Mouse (Mus musculus) CD4-positive, CD25-positive, alpha-beta regulatory T cell, adult 2 months (primary cell): ENCODE results near the gene Bdh1.
A peak's percentile ranks its signal among the peaks of the same experiment; 100 is the strongest.

Experiments used
- DNase-seq: peaks from one replicate; pipeline ENCODE4 v3.0.0-alpha.2; 2012; ENCODE audit warnings: low read depth, low spot score

Gene Bdh1

GRCm38 (mm10) chr16:31428675-31429470 lies 6.8 kb downstream of the Bdh1 start:
- DNase-seq: peak; percentile 83

GRCm38 (mm10) chr16:31429471-31430155 lies 7.5 kb downstream of the Bdh1 start:
- DNase-seq: peak; percentile 93

GRCm38 (mm10) chr16:31433466-31434110 lies 11.5 kb downstream of the Bdh1 start:
- DNase-seq: no peak

GRCm38 (mm10) chr16:31435146-31435545 lies 13.1 kb downstream of the Bdh1 start:
- no peak for DNase-seq

GRCm38 (mm10) chr16:31436085-31436484 lies 14.0 kb downstream of the Bdh1 start:
- DNase-seq: no peak

- DNase-seq: no peak
Measured at GRCm38 (mm10) chr16:31437358-31437757, 15.3 kb downstream of the Bdh1 start.

- no peak for DNase-seq
Measured at GRCm38 (mm10) chr16:31439529-31439928, 17.4 kb downstream of the Bdh1 start.

- DNase-seq: no peak
Measured at GRCm38 (mm10) chr16:31440046-31440445, 18.0 kb downstream of the Bdh1 start.

- no peak for DNase-seq
Measured at GRCm38 (mm10) chr16:31444521-31444920, 22.4 kb downstream of the Bdh1 start.

GRCm38 (mm10) chr16:31446067-31446853 lies 24.2 kb downstream of the Bdh1 start:
- no peak for DNase-seq

GRCm38 (mm10) chr16:31449973-31450372 lies 27.9 kb downstream of the Bdh1 start:
- DNase-seq: no peak

- DNase-seq: no peak
Measured at GRCm38 (mm10) chr16:31451235-31451634, 29.2 kb downstream of the Bdh1 start.

- no peak for DNase-seq
Measured at GRCm38 (mm10) chr16:31452467-31452866, 30.4 kb downstream of the Bdh1 start.

GRCm38 (mm10) chr16:31454013-31454412 lies 31.9 kb downstream of the Bdh1 start:
- no peak for DNase-seq

- no peak for DNase-seq
Measured at GRCm38 (mm10) chr16:31455276-31456045, 33.4 kb downstream of the Bdh1 start.

GRCm38 (mm10) chr16:31458229-31458918 lies 36.3 kb downstream of the Bdh1 start:
- peak; percentile 70 for DNase-seq

- peak; percentile 17 for DNase-seq
Measured at GRCm38 (mm10) chr16:31459968-31460461, 37.9 kb downstream of the Bdh1 start.

- DNase-seq: no peak
Measured at GRCm38 (mm10) chr16:31460506-31460905, 38.4 kb downstream of the Bdh1 start.

GRCm38 (mm10) chr16:31461046-31461445 lies 39.0 kb downstream of the Bdh1 start:
- no peak for DNase-seq

- DNase-seq: no peak
Measured at GRCm38 (mm10) chr16:31462113-31462687, 40.1 kb downstream of the Bdh1 start.
